Mouse (Mus musculus): ENCODE data around the gene Kat2b. TPM values are rescaled to one million over a fixed set of nuclear protein-coding genes. Genes with fewer than 3 reads are reported as not detected.

Gene Kat2b
- polyA plus RNA-seq, 1 experiment: 48.5 TPM

- Histone ChIP-seq H3K4me3 (ENCODE audit: insufficient read depth, low read length) (no peak overlapping the region), H3K27ac (ENCODE audit: insufficient read depth, low read depth, low read length) (no peak overlapping the region), H3K4me1 (ENCODE audit: control insufficient read depth, insufficient read depth, low read length) (no peaks in the 10 kb centered on the region)
- no peak for TF ChIP-seq CTCF (IDR thresholded peaks at IDR 0.05; ENCODE audit: low read depth, low read length)
- no peak for TF ChIP-seq POLR2A (IDR thresholded peaks at IDR 0.05; ENCODE audit: borderline replicate concordance, low read depth, low read length)
Observed at GRCm38 (mm10) chr17:53551306-53552299, 15.1 kb upstream of the Kat2b start.

- H3K4me1 ChIP-seq (ENCODE audit: control insufficient read depth, insufficient read depth, low read length): no peaks in the 10 kb centered on the region
- TF ChIP-seq CTCF (IDR thresholded peaks at IDR 0.05; ENCODE audit: low read depth, low read length): no peak
- no peak for TF ChIP-seq POLR2A (IDR thresholded peaks at IDR 0.05; ENCODE audit: borderline replicate concordance, low read depth, low read length)
- no peak overlapping the region for H3K27ac ChIP-seq (ENCODE audit: insufficient read depth, low read depth, low read length)
- H3K4me3 ChIP-seq (ENCODE audit: insufficient read depth, low read length): no peak overlapping the region
Observed at GRCm38 (mm10) chr17:53554088-53554487, 12.6 kb upstream of the Kat2b start.

GRCm38 (mm10) chr17:53554813-53555212 lies 11.8 kb upstream of the Kat2b start:
- H3K4me1 ChIP-seq (ENCODE audit: control insufficient read depth, insufficient read depth, low read length): no peaks in the 10 kb centered on the region
- TF ChIP-seq CTCF (IDR thresholded peaks at IDR 0.05; ENCODE audit: low read depth, low read length) (no peak), POLR2A (IDR thresholded peaks at IDR 0.05; ENCODE audit: borderline replicate concordance, low read depth, low read length) (no peak)
- no peak overlapping the region for H3K4me3 ChIP-seq (ENCODE audit: insufficient read depth, low read length)
- no peak overlapping the region for H3K27ac ChIP-seq (ENCODE audit: insufficient read depth, low read depth, low read length)

- no peak overlapping the region for H3K27ac ChIP-seq (ENCODE audit: insufficient read depth, low read depth, low read length)
- TF ChIP-seq CTCF (IDR thresholded peaks at IDR 0.05; ENCODE audit: low read depth, low read length) (no peak), POLR2A (IDR thresholded peaks at IDR 0.05; ENCODE audit: borderline replicate concordance, low read depth, low read length) (no peak)
- H3K4me1 ChIP-seq (ENCODE audit: control insufficient read depth, insufficient read depth, low read length): no peaks in the 10 kb centered on the region
- H3K4me3 ChIP-seq (ENCODE audit: insufficient read depth, low read length): no peak overlapping the region
Observed at GRCm38 (mm10) chr17:53557443-53557842, 9.2 kb upstream of the Kat2b start.

- no peak for TF ChIP-seq CTCF (IDR thresholded peaks at IDR 0.05; ENCODE audit: low read depth, low read length)
- TF ChIP-seq POLR2A (IDR thresholded peaks at IDR 0.05; ENCODE audit: borderline replicate concordance, low read depth, low read length): no peak
- no peaks in the 10 kb centered on the region for H3K4me1 ChIP-seq (ENCODE audit: control insufficient read depth, insufficient read depth, low read length)
Observed at GRCm38 (mm10) chr17:53559646-53560045, 7.0 kb upstream of the Kat2b start.

GRCm38 (mm10) chr17:53561458-53562029 lies 5.1 kb upstream of the Kat2b start:
- Histone ChIP-seq H3K27ac (ENCODE audit: insufficient read depth, low read depth, low read length) (no peak overlapping the region), H3K4me1 (ENCODE audit: control insufficient read depth, insufficient read depth, low read length) (peaks cover 6% of the 10 kb centered on the region), H3K4me3 (ENCODE audit: insufficient read depth, low read length) (no peak overlapping the region)
- TF ChIP-seq CTCF (IDR thresholded peaks at IDR 0.05; ENCODE audit: low read depth, low read length): no peak
- no peak for TF ChIP-seq POLR2A (IDR thresholded peaks at IDR 0.05; ENCODE audit: borderline replicate concordance, low read depth, low read length)

More at GRCm38 (mm10) chr17:53559646-53560045, 7.0 kb upstream of the Kat2b start:
- Histone ChIP-seq H3K27ac (ENCODE audit: insufficient read depth, low read depth, low read length) (no peak overlapping the region), H3K4me3 (ENCODE audit: insufficient read depth, low read length) (no peak overlapping the region)

- TF ChIP-seq POLR2A (IDR thresholded peaks at IDR 0.05; ENCODE audit: borderline replicate concordance, low read depth, low read length) (no peak), CTCF (IDR thresholded peaks at IDR 0.05; ENCODE audit: low read depth, low read length) (no peak)
- Histone ChIP-seq H3K4me3 (ENCODE audit: insufficient read depth, low read length) (no peak overlapping the region), H3K4me1 (ENCODE audit: control insufficient read depth, insufficient read depth, low read length) (peaks cover 17% of the 10 kb centered on the region), H3K27ac (ENCODE audit: insufficient read depth, low read depth, low read length) (no peak overlapping the region)
Observed at GRCm38 (mm10) chr17:53564837-53565236, 1.8 kb upstream of the Kat2b start.

- Histone ChIP-seq H3K4me3 (ENCODE audit: insufficient read depth, low read length) (peak overlapping the region; percentile 93), H3K27ac (ENCODE audit: insufficient read depth, low read depth, low read length) (peak overlapping the region; percentile 91), H3K4me1 (ENCODE audit: control insufficient read depth, insufficient read depth, low read length) (peaks cover 21% of the 10 kb centered on the region)
- no peak; the same call in 1 of the 2 replicates for TF ChIP-seq POLR2A (IDR thresholded peaks at IDR 0.05; ENCODE audit: borderline replicate concordance, low read depth, low read length)
- TF ChIP-seq CTCF (IDR thresholded peaks at IDR 0.05; ENCODE audit: low read depth, low read length): no peak
Observed at GRCm38 (mm10) chr17:53566919-53567345, 271 bp downstream of the Kat2b start.

GRCm38 (mm10) chr17:53567346-53568101 lies 863 bp downstream of the Kat2b start:
- peaks cover 21% of the 10 kb centered on the region for H3K4me1 ChIP-seq (ENCODE audit: control insufficient read depth, insufficient read depth, low read length)
- H3K27ac ChIP-seq (ENCODE audit: insufficient read depth, low read depth, low read length): peak overlapping the region; percentile 60
- TF ChIP-seq CTCF (IDR thresholded peaks at IDR 0.05; ENCODE audit: low read depth, low read length) (no peak), POLR2A (IDR thresholded peaks at IDR 0.05; ENCODE audit: borderline replicate concordance, low read depth, low read length) (no peak)
- peak overlapping the region; percentile 93 for H3K4me3 ChIP-seq (ENCODE audit: insufficient read depth, low read length)

Measured in bone marrow macrophage, adult 2 months (primary cell).